In the genomic region with DNA sequence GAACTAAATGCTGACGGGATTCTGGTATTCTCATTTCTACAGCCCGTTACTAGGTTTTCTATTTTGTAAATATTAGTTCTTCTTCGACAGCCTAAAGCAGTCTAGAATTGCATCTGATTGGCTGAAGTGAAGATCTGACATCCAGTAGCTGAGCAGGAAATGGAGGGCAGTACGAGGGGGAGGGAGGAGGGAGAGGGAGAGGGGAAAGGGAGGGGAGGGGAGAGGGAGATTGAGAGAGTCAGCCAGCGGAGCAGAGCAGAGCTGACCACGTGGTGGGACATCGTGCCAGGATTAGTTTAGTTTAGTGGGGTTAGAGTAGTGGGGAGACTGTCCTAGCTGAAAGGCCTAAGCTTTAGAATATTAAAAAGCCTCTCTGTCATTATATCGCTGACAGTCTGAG, we compare ENCODE assay signal across 8 mouse cellular contexts.
DNase-seq lines count a peak whose midpoint lies in the region; ATAC-seq and TF ChIP-seq lines count a peak whose summit lies in the region.

No protein-coding gene starts in this region.

- H3K27me3 ChIP-seq in cerebellum, adult 2 months (ENCODE audit: control insufficient read depth, insufficient read depth, low read length), result no peaks in the 10 kb centered on the region

- TF ChIP-seq POLR2A in cerebellum, adult 2 months (IDR thresholded peaks at IDR 0.05; ENCODE audit: borderline replicate concordance, insufficient read depth, low read length), result no peak

- 26% methylated on average over 8 of the region's 8 CpGs for WGBS in cerebellum, adult 2 months

- no peak for TF ChIP-seq CTCF in cerebellum, adult 2 months (IDR thresholded peaks at IDR 0.05; ENCODE audit: borderline replicate concordance, insufficient read depth, low read depth, low read length)

- H3K27ac ChIP-seq in cerebellum, adult 2 months (ENCODE audit: insufficient read depth, low read length), result no peak overlapping the region

- H3K4me3 ChIP-seq in cerebellum, adult 2 months (replicated peaks; ENCODE audit: insufficient read depth, low read depth, low read length), result no peak overlapping the region

- H3K4me1 ChIP-seq in cerebellum, adult 2 months (ENCODE audit: control insufficient read depth, insufficient read depth, low read length), result no peaks in the 10 kb centered on the region

- DNase-seq in embryo, embryonic 10.5 days (ENCODE audit: low spot score), result peak; percentile 65
- DNase-seq in kidney, adult 9 months, result peak; percentile 44
- DNase-seq in lung, postnatal 25 days (ENCODE audit: low spot score), result peak; percentile 36
- no peak for DNase-seq in thymus, postnatal 36 days
- no peak for DNase-seq in thymus, adult 18-20 months
- DNase-seq in cerebellum, postnatal 36 days, result no peak
- DNase-seq in cerebellum, adult 2 months, result no peak

- peak; percentile 26 for ATAC-seq in CD4-positive, CD25-positive, alpha-beta regulatory T cell, adult 4 months

Comparison
In these comparisons a context has a peak if more than half of its experiments do, and no peak if none do; other contexts are left out.
1. DNase-seq: peak in embryo, embryonic 10.5 days (single experiment), kidney, adult 9 months (single experiment) and lung, postnatal 25 days (single experiment); none in thymus, postnatal 36 days (0 of 2), thymus, adult 18-20 months (0 of 2), cerebellum, postnatal 36 days (0 of 2) and cerebellum, adult 2 months (0 of 2).